ENCODE assay signal across 8 mouse cellular contexts in the genomic region with DNA sequence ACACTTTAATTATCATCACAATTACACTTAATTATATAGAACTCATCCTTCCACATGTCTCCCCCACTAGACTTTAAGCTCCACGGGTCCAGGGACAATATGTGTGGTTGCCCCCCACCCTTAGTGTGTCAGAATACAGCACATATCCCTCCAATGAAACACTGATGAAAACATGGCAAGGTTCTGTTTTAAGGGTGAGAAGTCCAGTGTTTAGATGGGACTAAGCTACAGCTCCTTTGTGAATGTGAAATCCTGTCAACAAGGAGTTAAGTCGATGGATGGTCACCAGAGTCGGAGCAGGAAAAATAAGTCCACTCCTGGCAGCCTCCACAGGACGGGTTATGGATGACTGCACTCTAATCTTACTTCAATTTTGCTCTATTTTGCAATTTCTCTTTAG. TPM values are rescaled to one million over a fixed set of nuclear protein-coding genes. Genes with fewer than 3 reads are reported as not detected.
DNase-seq lines count a peak whose midpoint lies in the region; ATAC-seq lines count a peak whose summit lies in the region.

No protein-coding gene starts in this region.

- H3K9ac ChIP-seq in midbrain, embryonic 13.5 days (replicated peaks), result peak overlapping the region; percentile 48; the same call in 1 of the 2 replicates

- no peak for DNase-seq in heart, embryonic 10.5 days (ENCODE audit: low spot score)
- no peak for DNase-seq in heart, postnatal 10 days
- peak; percentile 50 for DNase-seq in adipocyte (ENCODE audit: low spot score)
- DNase-seq in hindbrain, embryonic 10.5 days (ENCODE audit: low spot score), result no peak
- DNase-seq in cerebellum, adult 9-10 months, result no peak
- DNase-seq in right cerebral cortex, postnatal 25 days, result no peak

- H3K27me3 ChIP-seq in heart, embryonic 10.5 days (ENCODE audit: insufficient read depth, poor library complexity, severe bottlenecking), result no peaks in the 10 kb centered on the region
- H3K27me3 ChIP-seq in hindbrain, embryonic 10.5 days (ENCODE audit: insufficient read depth, poor library complexity, severe bottlenecking), result no peaks in the 10 kb centered on the region
- H3K27me3 ChIP-seq in midbrain, embryonic 13.5 days, result no peaks in the 10 kb centered on the region

- no peaks in the 10 kb centered on the region for H3K36me3 ChIP-seq in heart, embryonic 10.5 days
- no peaks in the 10 kb centered on the region for H3K36me3 ChIP-seq in hindbrain, embryonic 10.5 days
- H3K36me3 ChIP-seq in midbrain, embryonic 13.5 days, result no peaks in the 10 kb centered on the region

- peak overlapping the region; percentile 96 for H3K4me3 ChIP-seq in heart, embryonic 10.5 days
- peak overlapping the region; percentile 91 for H3K4me3 ChIP-seq in hindbrain, embryonic 10.5 days
- peak overlapping the region; percentile 90 for H3K4me3 ChIP-seq in midbrain, embryonic 13.5 days (replicated peaks)

- peaks cover 59% of the 10 kb centered on the region for H3K4me1 ChIP-seq in heart, embryonic 10.5 days
- peaks cover 41% of the 10 kb centered on the region for H3K4me1 ChIP-seq in hindbrain, embryonic 10.5 days (replicated peaks)
- H3K4me1 ChIP-seq in midbrain, embryonic 13.5 days (replicated peaks), result peaks cover 57% of the 10 kb centered on the region

- no peak overlapping the region; the same call in 1 of the 2 replicates for H3K27ac ChIP-seq in heart, embryonic 10.5 days
- no peak overlapping the region for H3K27ac ChIP-seq in hindbrain, embryonic 10.5 days
- H3K27ac ChIP-seq in midbrain, embryonic 13.5 days, result no peak overlapping the region

- WGBS in heart, embryonic 10.5 days, result 12% methylated on average over 4 of the region's 4 CpGs
- WGBS in hindbrain, embryonic 10.5 days, result 6% methylated on average over 4 of the region's 4 CpGs
- 2% methylated on average over 4 of the region's 4 CpGs for WGBS in midbrain, embryonic 13.5 days

- intact Hi-C loops in heart, postnatal 10 days (cut with DNase I), result loop anchor here (2.0 to 5.0 kb wide), 4 partner anchors 43 to 188 kb away; a partner anchor contains a TSS

- no peaks in the 10 kb centered on the region for H3K9me3 ChIP-seq in heart, embryonic 10.5 days
- H3K9me3 ChIP-seq in hindbrain, embryonic 10.5 days, result no peaks in the 10 kb centered on the region
- H3K9me3 ChIP-seq in midbrain, embryonic 13.5 days, result no peaks in the 10 kb centered on the region

- no peak for ATAC-seq in midbrain, embryonic 13.5 days
- no peak for ATAC-seq in monocyte, adult 5-6 weeks (replicated peaks; ENCODE audit: insufficient number of reproducible peaks, low FRiP score, low TSS enrichment, poor library complexity, severe bottlenecking)

- H3K4me2 ChIP-seq in midbrain, embryonic 13.5 days (replicated peaks), result peak overlapping the region; percentile 62

RNA-seq across cellular contexts. Expression of a gene that starts 2.8 kb away (rescaled TPM):
- 48.0 and 48.9 TPM in 2 replicates for polyA plus RNA-seq in heart, embryonic 10.5 days (2016; fragmentation: Nextera tagmentation; extraction: Ambion mirVana)
- 100 to 1,000 TPM in 1 of 2 experiments, 10 to 100 TPM in 1; 83.2 to 115 TPM for total RNA-seq in heart, postnatal 10 days (2021)
- polyA plus RNA-seq in hindbrain, embryonic 10.5 days (2016; fragmentation: Nextera tagmentation; extraction: Ambion mirVana), result 31.6 and 42.8 TPM in 2 replicates
- 18.1 and 21.4 TPM in 2 replicates for polyA plus RNA-seq in midbrain, embryonic 13.5 days (2015; fragmentation: Nextera tagmentation; extraction: Ambion mirVana)
- total RNA-seq in monocyte, adult 5-6 weeks (2017), result 0.53 to 1.6 TPM (median 0.68 TPM) in 3 replicates

RNA-seq across cellular contexts. Expression of a gene that starts 22.3 kb away (rescaled TPM):
- not detected in 2 replicates for polyA plus RNA-seq in heart, embryonic 10.5 days (2016; fragmentation: Nextera tagmentation; extraction: Ambion mirVana)
- total RNA-seq in heart, postnatal 10 days (2021), result not detected
- polyA plus RNA-seq in hindbrain, embryonic 10.5 days (2016; fragmentation: Nextera tagmentation; extraction: Ambion mirVana), result not detected in 2 replicates
- polyA plus RNA-seq in midbrain, embryonic 13.5 days (2015; fragmentation: Nextera tagmentation; extraction: Ambion mirVana), result not detected in 2 replicates
- not detected in 3 replicates for total RNA-seq in monocyte, adult 5-6 weeks (2017)
